Mouse (Mus musculus) cerebellum, adult 8-10 months (tissue): ENCODE measurements around the gene Stat5a.
A peak's percentile ranks its signal among the peaks of the same experiment; 100 is the strongest.

Experiments used
- DNase-seq: peaks from one replicate; pipeline ENCODE4 v3.0.0; 2022

Stat5a gene

DNA sequence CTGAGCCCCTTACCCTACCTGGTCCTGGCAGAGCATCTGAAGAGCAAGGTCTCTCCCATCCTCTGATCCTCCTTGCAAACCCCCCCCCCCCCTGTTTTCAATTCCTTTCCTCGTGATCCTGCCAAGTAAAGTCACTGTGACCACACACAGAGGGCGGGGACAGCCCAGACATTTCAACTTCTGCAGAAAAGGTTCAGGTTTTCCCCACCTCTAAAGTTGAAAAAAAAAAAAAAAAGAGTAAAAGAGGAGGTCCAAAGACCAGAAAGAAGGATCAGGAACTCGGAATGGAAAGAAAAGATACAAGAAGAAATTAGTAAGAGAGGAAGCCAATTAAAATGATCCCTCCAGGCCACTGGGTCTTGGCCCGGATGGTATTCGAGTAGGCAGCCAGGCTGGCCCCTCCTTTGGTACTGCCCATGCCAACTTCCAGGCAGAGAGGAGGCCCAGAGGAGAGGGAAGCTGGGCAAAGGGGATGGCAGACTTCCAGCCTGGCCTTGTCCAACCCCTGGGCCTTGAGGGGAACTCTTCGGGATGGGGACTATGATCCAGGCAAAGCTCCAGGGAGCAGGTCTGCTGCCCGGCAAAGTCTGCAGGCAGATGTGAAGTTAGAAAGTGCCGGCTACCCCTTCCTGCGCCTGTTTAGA, at the start of gene Stat5a:
TSS of gene Stat5a (plus strand) at position 417 of the 644 bp plus-strand sequence.
- DNase-seq: no peak

GRCm38 (mm10) chr11:100810516-100810915, 48.6 kb upstream of the Stat5a start:
- no peak for DNase-seq

DNA sequence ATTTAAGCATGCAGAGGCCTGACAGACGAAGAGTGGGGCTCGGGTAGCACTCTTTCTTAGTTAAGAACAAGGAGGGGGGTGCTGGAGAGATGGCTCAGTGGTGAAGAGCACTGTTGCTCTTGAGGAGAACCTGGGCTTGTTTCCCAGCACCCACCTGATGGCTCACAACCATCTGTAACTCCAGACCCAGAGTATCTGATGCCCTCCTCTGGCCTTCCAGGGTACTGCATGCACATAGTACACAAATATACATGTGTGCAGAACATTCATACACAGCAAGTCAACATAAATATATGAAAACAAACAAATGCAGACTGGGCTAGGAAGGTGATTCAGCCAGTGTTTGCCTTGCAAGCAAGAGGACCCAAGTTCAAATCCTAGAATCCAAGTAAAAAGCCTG, 48.0 kb upstream of the Stat5a start:
- DNase-seq: no peak

GRCm38 (mm10) chr11:100814498-100814897, 44.7 kb upstream of the Stat5a start:
- peak; percentile 42 for DNase-seq

- no peak for DNase-seq
Measured at GRCm38 (mm10) chr11:100816342-100816741, 42.8 kb upstream of the Stat5a start.

DNA sequence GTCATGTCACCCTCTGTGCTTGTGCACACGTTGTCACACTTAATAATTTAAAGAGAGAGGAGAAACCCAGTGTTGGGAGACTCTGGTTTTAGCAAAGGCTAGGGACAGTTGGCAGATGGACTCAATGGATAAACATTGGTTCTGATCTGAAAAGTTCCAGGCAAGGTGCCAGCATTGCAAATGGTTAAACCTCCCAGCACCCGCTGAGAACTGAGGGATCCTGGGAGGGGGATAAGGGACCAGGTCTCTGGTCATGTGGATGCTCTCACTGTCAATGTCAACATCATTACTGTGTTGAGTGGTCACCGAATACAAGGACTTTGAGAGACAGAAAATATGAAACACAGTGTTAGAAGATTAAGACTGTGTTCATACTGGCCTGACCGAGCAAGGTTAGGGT, 42.4 kb upstream of the Stat5a start:
- DNase-seq: peak; percentile 70

DNA sequence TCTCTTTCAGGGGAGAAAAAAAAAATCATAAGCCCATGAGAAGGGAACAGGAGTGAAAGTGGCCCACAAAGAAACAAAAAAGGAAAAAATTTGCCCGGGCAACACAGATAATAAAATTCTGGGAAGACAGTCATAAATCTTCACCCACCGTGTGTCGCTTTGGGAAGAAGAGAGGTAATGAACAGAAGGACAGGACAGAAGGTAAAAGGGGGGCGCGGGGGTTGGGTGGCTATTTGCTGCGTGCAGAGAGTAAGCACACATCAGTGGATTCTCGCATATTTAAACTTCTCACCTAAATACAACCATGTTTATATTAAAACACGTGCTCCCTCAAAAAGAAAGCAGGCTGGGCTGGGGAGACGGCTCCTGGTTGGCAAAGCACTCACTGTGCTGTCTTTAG, 41.8 kb upstream of the Stat5a start:
- peak; percentile 73 for DNase-seq

- no peak for DNase-seq
Measured at GRCm38 (mm10) chr11:100818359-100819012, 40.7 kb upstream of the Stat5a start.

DNA sequence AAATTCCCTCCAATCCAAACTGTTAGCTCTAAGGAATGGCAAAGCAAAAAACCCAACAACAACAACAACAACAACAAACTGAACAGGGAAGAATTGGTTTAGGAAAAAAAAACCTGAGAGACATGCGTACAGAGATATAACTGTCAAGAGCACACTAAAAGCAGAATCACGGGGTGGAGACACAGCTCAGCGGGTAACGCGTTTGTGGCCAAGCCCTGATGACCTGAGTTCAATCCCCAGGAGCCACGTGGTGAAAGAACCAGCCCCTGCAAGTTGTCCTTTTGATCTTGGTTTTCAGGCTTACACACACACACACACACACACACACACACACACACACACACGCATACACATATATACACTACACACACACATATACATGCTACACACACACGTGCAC, 40.1 kb upstream of the Stat5a start:
- no peak for DNase-seq

DNA sequence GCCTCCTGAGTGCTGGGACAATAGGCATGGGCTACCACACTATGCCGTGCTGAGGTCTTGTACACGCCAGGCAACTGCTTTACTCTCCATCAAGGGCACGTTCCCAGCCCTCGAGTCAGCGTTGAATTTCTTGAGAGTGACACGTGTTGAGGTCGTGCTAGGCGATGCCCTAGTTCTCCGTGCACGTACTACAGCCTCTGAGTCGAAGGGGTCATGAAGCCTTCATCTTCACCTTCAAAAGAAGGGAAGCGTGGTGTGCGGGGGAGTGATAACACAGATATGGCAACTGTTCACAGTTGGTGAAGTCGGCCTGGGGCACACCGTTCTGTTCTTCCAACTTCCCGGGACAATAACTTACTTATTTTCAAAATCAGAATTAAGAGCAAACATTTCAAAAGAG, 39.5 kb upstream of the Stat5a start:
- DNase-seq: no peak

DNA sequence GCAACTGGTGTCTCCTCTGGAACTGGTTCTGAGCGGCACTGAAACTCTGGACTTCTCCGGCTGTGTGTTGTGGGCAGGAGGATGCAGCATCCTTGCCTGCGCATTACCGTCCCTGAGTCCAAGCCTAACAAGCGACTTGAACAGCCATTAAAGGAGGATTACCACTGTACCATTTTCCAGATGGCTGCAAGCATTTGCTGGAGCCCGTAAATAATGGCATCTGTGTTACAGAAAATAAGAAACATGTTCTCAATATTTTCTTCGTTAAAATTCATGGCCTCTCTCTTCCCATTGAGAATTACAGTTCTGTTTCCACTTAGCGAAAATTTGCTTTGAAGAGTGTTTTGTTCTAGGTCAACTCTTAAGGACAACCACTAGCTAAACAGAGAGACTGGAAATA, 39.1 kb upstream of the Stat5a start:
- no peak for DNase-seq

- DNase-seq: no peak
Measured at GRCm38 (mm10) chr11:100821605-100822220, 37.4 kb upstream of the Stat5a start.

DNA sequence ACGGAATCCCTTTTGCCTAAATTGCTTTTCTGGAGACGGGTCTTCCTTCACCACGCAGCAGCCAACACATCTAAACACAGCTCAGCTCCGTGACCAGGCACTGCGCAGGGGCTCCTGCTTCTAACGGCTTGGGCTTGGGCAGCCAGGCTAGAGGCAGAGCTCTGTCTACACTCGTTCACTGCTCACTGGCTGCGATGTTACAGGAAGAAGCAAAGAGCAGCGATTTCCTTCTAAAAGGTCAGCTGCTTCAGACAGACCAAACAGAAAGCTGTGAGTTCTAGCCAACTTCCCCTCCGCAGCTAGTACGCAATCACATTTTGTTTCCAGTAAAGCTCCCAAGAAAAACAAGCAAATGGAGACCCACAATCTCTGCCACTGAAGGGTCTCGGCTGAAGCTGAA, 36.8 kb upstream of the Stat5a start:
- DNase-seq: peak; percentile 31

DNA sequence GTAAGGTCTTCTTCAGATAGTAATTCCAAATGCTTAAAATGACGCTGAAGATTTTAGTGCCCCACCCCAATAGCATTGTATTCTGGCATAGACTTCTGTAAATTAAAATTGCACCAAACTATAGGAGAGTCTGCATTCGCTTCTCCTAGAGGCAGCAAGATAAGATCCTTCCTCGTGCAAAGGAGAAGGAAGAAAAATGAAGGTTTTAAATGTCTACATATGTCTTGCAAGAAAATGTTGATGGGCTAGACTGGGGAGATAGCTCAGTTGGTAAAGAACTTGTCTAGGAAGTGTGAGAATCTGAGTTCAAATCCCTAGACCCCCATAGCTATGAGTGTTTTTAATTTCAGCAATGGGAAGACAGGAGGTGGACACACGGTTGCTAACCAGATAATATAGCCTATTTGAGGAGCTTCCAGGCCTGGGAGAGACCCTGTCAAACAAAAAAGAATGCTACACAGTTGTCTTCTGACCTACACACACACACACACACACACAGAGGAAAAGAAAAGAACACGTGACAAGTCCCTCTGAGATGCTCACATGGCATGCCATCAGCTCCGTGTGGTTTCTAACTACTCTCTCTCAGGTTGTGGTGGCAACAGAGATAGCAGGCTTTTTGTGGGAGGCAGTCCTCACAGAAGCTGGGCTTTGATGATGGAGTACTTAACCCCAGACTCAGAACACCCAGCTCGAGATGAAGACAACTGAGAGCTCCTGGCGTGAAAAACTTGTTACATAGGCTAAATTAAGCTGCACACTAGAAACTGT, 35.4 kb upstream of the Stat5a start:
- DNase-seq: no peak

DNA sequence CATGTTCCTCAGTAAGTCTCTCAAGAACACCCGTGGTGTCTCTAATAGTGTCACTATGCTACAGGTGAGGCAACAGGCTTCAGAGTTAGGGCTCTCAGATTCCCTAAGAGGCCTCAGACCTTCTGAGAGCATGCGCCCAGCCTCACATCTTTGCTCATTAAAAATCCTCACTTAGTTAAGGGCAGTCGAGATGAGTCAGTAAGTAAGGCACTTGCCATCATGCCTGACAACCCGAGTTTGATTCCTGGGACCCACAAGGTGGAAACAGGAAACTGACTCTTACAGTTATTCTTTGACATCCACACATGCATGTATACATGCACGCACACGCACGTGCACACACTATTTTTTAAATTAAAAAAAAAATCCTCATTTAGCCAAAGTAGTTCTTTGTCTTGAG, 34.7 kb upstream of the Stat5a start:
- DNase-seq: no peak

DNA sequence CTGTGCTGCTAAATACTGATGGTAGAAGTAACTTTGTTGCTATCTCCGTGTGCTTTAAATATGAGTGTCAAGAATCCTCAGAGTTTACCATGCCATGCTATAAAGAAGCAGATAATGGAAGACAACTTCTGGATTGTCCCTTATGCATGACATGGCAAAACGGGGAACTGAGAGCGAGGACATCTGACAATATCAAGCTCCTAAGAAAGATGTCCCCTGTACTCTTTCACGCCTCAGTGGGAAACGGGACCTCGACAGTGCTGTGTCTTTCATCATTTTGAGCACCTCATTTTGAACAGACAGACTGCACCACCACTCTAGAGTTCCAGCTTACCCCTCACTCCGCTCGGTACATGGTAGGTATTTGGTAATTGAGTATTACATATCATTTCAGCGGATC, 33.7 kb upstream of the Stat5a start:
- no peak for DNase-seq

GRCm38 (mm10) chr11:100826161-100826866, 32.8 kb upstream of the Stat5a start:
- peak; percentile 32 for DNase-seq

GRCm38 (mm10) chr11:100828676-100829151, 30.4 kb upstream of the Stat5a start:
- peak; percentile 40 for DNase-seq

GRCm38 (mm10) chr11:100829691-100830090, 29.5 kb upstream of the Stat5a start:
- DNase-seq: no peak

DNA sequence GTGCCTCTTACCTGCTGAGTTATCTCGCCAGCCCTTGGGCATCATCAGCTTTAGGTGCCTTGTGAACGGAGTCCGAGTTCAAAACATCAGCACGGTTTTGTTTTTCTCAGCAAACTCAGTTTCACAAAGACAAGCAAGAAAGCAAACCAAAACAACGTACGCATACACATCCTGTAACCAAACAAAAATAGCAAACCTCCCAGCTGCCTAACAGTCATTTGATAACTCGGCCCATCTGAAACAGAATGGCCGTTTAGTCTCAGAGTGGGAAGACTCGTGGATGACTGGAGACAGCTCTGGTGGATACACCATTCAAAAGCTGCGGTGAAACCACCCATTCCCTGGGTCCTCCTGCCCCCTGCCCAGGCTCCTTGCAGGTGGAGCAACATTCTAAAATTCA, 27.8 kb upstream of the Stat5a start:
- no peak for DNase-seq

DNA sequence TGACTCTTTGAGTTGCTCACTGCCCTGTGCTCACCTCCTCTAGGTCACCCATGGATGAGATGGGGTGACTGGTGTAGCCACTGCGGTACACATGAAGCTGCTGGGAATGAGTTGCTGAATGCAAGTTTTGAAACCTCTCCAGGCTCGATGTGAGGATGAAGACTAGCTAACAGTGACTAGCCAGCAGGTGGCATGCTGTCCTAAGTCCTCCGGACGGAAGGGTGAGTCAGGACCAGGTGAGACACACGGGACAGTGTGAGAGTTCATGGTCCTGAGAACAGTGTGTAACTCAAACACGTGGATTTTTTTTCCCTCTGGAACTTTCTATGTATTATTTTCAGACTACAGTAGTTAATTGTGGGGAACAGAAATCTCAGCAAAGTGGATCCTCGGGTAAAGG, 25.7 kb upstream of the Stat5a start:
- no peak for DNase-seq

DNA sequence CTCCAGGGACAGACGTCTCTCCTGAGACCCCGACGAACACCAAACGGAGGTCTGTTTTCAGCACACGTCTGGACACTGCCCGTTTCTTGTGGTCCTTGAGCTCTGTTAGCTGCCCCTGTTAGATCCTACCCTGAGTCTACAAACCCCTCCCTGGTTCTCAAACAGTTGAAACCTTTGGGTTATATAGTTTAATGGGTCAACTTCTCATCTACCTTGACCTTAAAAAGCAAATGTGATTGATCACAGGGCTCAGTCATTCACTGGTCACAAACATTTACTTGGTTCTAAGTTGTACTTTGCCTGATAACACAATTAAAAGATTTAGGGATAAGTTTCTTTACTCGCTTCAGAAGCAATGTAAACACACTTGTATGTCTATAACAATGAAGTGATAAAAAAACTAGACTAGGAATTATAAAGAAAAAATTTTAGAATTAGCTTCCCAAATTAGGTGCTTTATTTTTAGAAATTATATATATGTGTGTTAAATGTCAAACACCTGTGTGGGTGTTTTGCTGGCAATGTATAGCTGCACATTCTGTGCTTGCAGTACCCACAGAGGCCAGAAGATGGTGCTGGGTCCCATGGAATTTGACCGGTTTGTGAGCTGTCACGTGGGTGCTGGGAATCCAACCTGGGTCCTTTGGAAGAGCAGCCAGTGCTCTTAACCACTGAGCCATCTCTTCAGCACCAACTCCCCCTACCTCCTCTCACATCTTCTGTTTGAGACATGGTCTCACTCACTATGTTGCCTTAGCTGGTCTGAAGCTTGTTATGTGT, 22.0 kb upstream of the Stat5a start:
- DNase-seq: no peak
